Mouse (Mus musculus): ENCODE measurements around the gene Rpl35. TPM values are rescaled to one million over a fixed set of nuclear protein-coding genes. Genes with fewer than 3 reads are reported as not detected.
A peak's percentile ranks its signal among the peaks of the same experiment; 100 is the strongest.
"Not testable (repeated sequence)": the region's sequence is repeated elsewhere in the genome, so short reads cannot be mapped to it uniquely, and the experiment has no call there.

The Rpl35 gene
- 100 to 1,000 TPM; 247 to 255 TPM for total RNA-seq (2021)
- long read RNA-seq, experiment 1, transcript Rpl35-203 (3 exons, 541 nt), result minor isoform, 5 of 277 reads
- long read RNA-seq, experiment 1, transcript Rpl35-201 (4 exons, 946 nt), result major isoform, 272 of 277 reads
- long read RNA-seq, experiment 1, partial matches to known transcripts, result 0 of 277 reads
- long read RNA-seq, experiment 1, other reads (novel, unspliced or antisense), result 0 of 277 reads
- long read RNA-seq, experiment 2, transcript Rpl35-201 (4 exons, 946 nt), result major isoform, 385 of 391 reads
- long read RNA-seq, experiment 2, partial matches to known transcripts, result 3 of 391 reads
- long read RNA-seq, experiment 2, other reads (novel, unspliced or antisense), result 0 of 391 reads

- no peak for DNase-seq (ENCODE audit: low spot score in 2 of 2)
- peak within 1 kb of the TSS; percentile 81 for H3K4me3 ChIP-seq
- H3K27ac ChIP-seq, result peak within 1 kb of the TSS; percentile 93
- peak; percentile 56 for TF ChIP-seq CTCF (conservative IDR thresholded peaks at IDR 0.05)
These were observed at the start of gene Rpl35 for GRCm38 (mm10) chr2:39005574-39006079. TSS of gene Rpl35 (minus strand) at chr2:39005624.

- DNase-seq (ENCODE audit: low spot score in 2 of 2), result no peak
- no peak overlapping the region for H3K4me3 ChIP-seq
- no peak for TF ChIP-seq CTCF (conservative IDR thresholded peaks at IDR 0.05)
- H3K27ac ChIP-seq, result no peak overlapping the region
These were observed 43.1 kb upstream of the Rpl35 start for GRCm38 (mm10) chr2:39048515-39048914.

- Histone ChIP-seq H3K27ac (no peak overlapping the region), H3K4me3 (no peak overlapping the region)
- no peak for TF ChIP-seq CTCF (conservative IDR thresholded peaks at IDR 0.05)
- DNase-seq (ENCODE audit: low spot score in 2 of 2), result no peak
These were observed 34.8 kb upstream of the Rpl35 start for GRCm38 (mm10) chr2:39040215-39040614.

GRCm38 (mm10) chr2:39031611-39032010 is 26.2 kb upstream of the Rpl35 start:
- TF ChIP-seq CTCF (conservative IDR thresholded peaks at IDR 0.05), result no peak
- peak; percentile 46 for DNase-seq (ENCODE audit: low spot score in 2 of 2)
- H3K4me3 ChIP-seq, result no peak overlapping the region
- peak overlapping the region; percentile 52; the same call in 1 of the 2 replicates for H3K27ac ChIP-seq

- no peak for TF ChIP-seq CTCF (conservative IDR thresholded peaks at IDR 0.05)
- no peak overlapping the region for H3K4me3 ChIP-seq
- no peak for DNase-seq (ENCODE audit: low spot score in 2 of 2)
- no peak overlapping the region for H3K27ac ChIP-seq
These were observed 14.6 kb upstream of the Rpl35 start for GRCm38 (mm10) chr2:39020004-39020403.

- TF ChIP-seq CTCF (conservative IDR thresholded peaks at IDR 0.05), result no peak
- H3K4me3 ChIP-seq, result no peak overlapping the region
- no peak for DNase-seq (ENCODE audit: low spot score in 2 of 2)
- no peak overlapping the region for H3K27ac ChIP-seq
These were observed 11.2 kb upstream of the Rpl35 start for GRCm38 (mm10) chr2:39016581-39016980.

- TF ChIP-seq CTCF (conservative IDR thresholded peaks at IDR 0.05), result no peak
- Histone ChIP-seq H3K27ac (peak overlapping the region; percentile 43; the same call in 1 of the 2 replicates), H3K4me3 (no peak overlapping the region)
- DNase-seq (ENCODE audit: low spot score in 2 of 2), result no peak
These were observed 7.4 kb upstream of the Rpl35 start for GRCm38 (mm10) chr2:39012768-39013279.

GRCm38 (mm10) chr2:39011971-39012370 is 6.5 kb upstream of the Rpl35 start:
- peak overlapping the region; percentile 36 for H3K27ac ChIP-seq
- no peak for TF ChIP-seq CTCF (conservative IDR thresholded peaks at IDR 0.05)
- no peak overlapping the region for H3K4me3 ChIP-seq
- no peak for DNase-seq (ENCODE audit: low spot score in 2 of 2)

GRCm38 (mm10) chr2:39011264-39011663 is 5.8 kb upstream of the Rpl35 start:
- TF ChIP-seq CTCF (conservative IDR thresholded peaks at IDR 0.05), result no peak
- Histone ChIP-seq H3K4me3 (no peak overlapping the region), H3K27ac (peak overlapping the region; percentile 36; the same call in 1 of the 2 replicates)
- no peak for DNase-seq (ENCODE audit: low spot score in 2 of 2)

GRCm38 (mm10) chr2:39010144-39010543 is 4.7 kb upstream of the Rpl35 start:
- H3K4me3 ChIP-seq; DNase-seq (ENCODE audit: low spot score in 2 of 2): not testable (repeated sequence)
- 0 out of 2 replicates have a peak overlapping the region, but pooled peaks have one; percentile 36 for H3K27ac ChIP-seq

GRCm38 (mm10) chr2:39008954-39009365 is 3.5 kb upstream of the Rpl35 start:
- Histone ChIP-seq H3K27ac (peak overlapping the region; percentile 96), H3K4me3 (peak overlapping the region; percentile 90)
- no peak for DNase-seq (ENCODE audit: low spot score in 2 of 2)
- no peak for TF ChIP-seq CTCF (conservative IDR thresholded peaks at IDR 0.05)

- no peak for DNase-seq (ENCODE audit: low spot score in 2 of 2)
- H3K27ac ChIP-seq, result peak overlapping the region; percentile 96
- H3K4me3 ChIP-seq, result peak overlapping the region; percentile 90
- TF ChIP-seq CTCF (conservative IDR thresholded peaks at IDR 0.05), result no peak
These were observed 3.0 kb upstream of the Rpl35 start for GRCm38 (mm10) chr2:39008350-39008851.

GRCm38 (mm10) chr2:39007865-39008264 is 2.4 kb upstream of the Rpl35 start:
- TF ChIP-seq CTCF (conservative IDR thresholded peaks at IDR 0.05), result peak; percentile 30

More at GRCm38 (mm10) chr2:39007865-39008264, 2.4 kb upstream of the Rpl35 start:
- peak overlapping the region; percentile 90 for H3K4me3 ChIP-seq
- H3K27ac ChIP-seq, result peak overlapping the region; percentile 96
- peak; percentile 93 to 96 for DNase-seq (ENCODE audit: low spot score in 2 of 2)

Measured in layer of hippocampus, adult 2 months (tissue).